Mouse (Mus musculus): ENCODE measurements around the gene Srl. TPM values are rescaled to one million over a fixed set of nuclear protein-coding genes. Genes with fewer than 3 reads are reported as not detected.
A peak's percentile ranks its signal among the peaks of the same experiment; 100 is the strongest.
"Not testable (repeated sequence)": the region's sequence is repeated elsewhere in the genome, so short reads cannot be mapped to it uniquely, and the experiment has no call there.

Gene Srl
- 8.7 and 8.8 TPM in 2 replicates for polyA plus RNA-seq (2014; fragmentation: Nextera tagmentation; extraction: Ambion mirVana)

- H3K27me3 ChIP-seq (replicated peaks; ENCODE audit: control insufficient read depth, insufficient read depth, low read length) = no peaks in the 10 kb centered on the region
- no peaks in the 10 kb centered on the region for H3K9me3 ChIP-seq (ENCODE audit: control insufficient read depth, low read length)
- 1% methylated on average over 43 of the region's 43 CpGs for WGBS
- H3K27ac ChIP-seq (ENCODE audit: low read depth, low read length) = peak within 1 kb of the TSS; percentile 34; the same call in 1 of the 2 replicates
- no peaks in the 10 kb centered on the region; the same call in 1 of the 2 replicates for H3K4me1 ChIP-seq (replicated peaks; ENCODE audit: control insufficient read depth, insufficient read depth, low read length)
- ATAC-seq (replicated peaks; ENCODE audit: low FRiP score) (peak; percentile 97), DNase-seq (ENCODE audit: low spot score) (peak; percentile 98)
- H3K9ac ChIP-seq (ENCODE audit: low read depth, low read length) = peak within 1 kb of the TSS; percentile 60
- H3K4me2 ChIP-seq = peak within 1 kb of the TSS; percentile 78
- H3K4me3 ChIP-seq (ENCODE audit: low read depth, low read length) = peak within 1 kb of the TSS; percentile 52
- H3K36me3 ChIP-seq (ENCODE audit: control insufficient read depth, insufficient read depth, low read length) = peaks cover 4% of the 10 kb centered on the region
These were observed at the start of gene Srl for GRCm38 (mm10) chr16:4541501-4542198. Gene Srl (minus strand): TSS chr16:4541816.

GRCm38 (mm10) chr16:4590236-4590635, 48.6 kb upstream of the Srl start:
- Histone ChIP-seq H3K9me3 (ENCODE audit: control insufficient read depth, low read length) (no peaks in the 10 kb centered on the region), H3K36me3 (ENCODE audit: control insufficient read depth, insufficient read depth, low read length) (peaks cover 6% of the 10 kb centered on the region; the same call in 1 of the 2 replicates), H3K4me2 (no peak overlapping the region), H3K27me3 (replicated peaks; ENCODE audit: control insufficient read depth, insufficient read depth, low read length) (peaks cover 24% of the 10 kb centered on the region), H3K9ac (ENCODE audit: low read depth, low read length) (no peak overlapping the region), H3K4me3 (ENCODE audit: low read depth, low read length) (no peak overlapping the region), H3K27ac (ENCODE audit: low read depth, low read length) (no peak overlapping the region), H3K4me1 (replicated peaks; ENCODE audit: control insufficient read depth, insufficient read depth, low read length) (peaks cover 31% of the 10 kb centered on the region)
- DNase-seq (ENCODE audit: low spot score) (no peak), ATAC-seq (replicated peaks; ENCODE audit: low FRiP score) (no peak)
- WGBS = 91% methylated on average over 9 of the region's 9 CpGs

GRCm38 (mm10) chr16:4587516-4588210, 46.0 kb upstream of the Srl start:
- DNase-seq (ENCODE audit: low spot score) (no peak), ATAC-seq (replicated peaks; ENCODE audit: low FRiP score) (no peak)
- H3K9me3 ChIP-seq (ENCODE audit: control insufficient read depth, low read length) = no peaks in the 10 kb centered on the region
- H3K36me3 ChIP-seq (ENCODE audit: control insufficient read depth, insufficient read depth, low read length) = peaks cover 6% of the 10 kb centered on the region; the same call in 1 of the 2 replicates
- peaks cover 30% of the 10 kb centered on the region for H3K4me1 ChIP-seq (replicated peaks; ENCODE audit: control insufficient read depth, insufficient read depth, low read length)
- peak overlapping the region; percentile 81; the same call in 1 of the 2 replicates for H3K27ac ChIP-seq (ENCODE audit: low read depth, low read length)
- no peak overlapping the region for H3K4me3 ChIP-seq (ENCODE audit: low read depth, low read length)
- 74% methylated on average over 5 of the region's 5 CpGs for WGBS
- H3K27me3 ChIP-seq (replicated peaks; ENCODE audit: control insufficient read depth, insufficient read depth, low read length) = no peaks in the 10 kb centered on the region
- H3K9ac ChIP-seq (ENCODE audit: low read depth, low read length) = peak overlapping the region; percentile 75
- H3K4me2 ChIP-seq = peak overlapping the region; percentile 68; the same call in 1 of the 2 replicates

- peak overlapping the region; percentile 39 for H3K4me3 ChIP-seq (ENCODE audit: low read depth, low read length)
- WGBS = under 1% methylated on average over 42 of the region's 43 CpGs
- H3K4me1 ChIP-seq (replicated peaks; ENCODE audit: control insufficient read depth, insufficient read depth, low read length) = peaks cover 30% of the 10 kb centered on the region
- H3K27ac ChIP-seq (ENCODE audit: low read depth, low read length) = peak overlapping the region; percentile 81
- H3K9ac ChIP-seq (ENCODE audit: low read depth, low read length) = peak overlapping the region; percentile 75
- peak; percentile 92 for DNase-seq (ENCODE audit: low spot score)
- H3K9me3 ChIP-seq (ENCODE audit: control insufficient read depth, low read length) = no peaks in the 10 kb centered on the region
- H3K27me3 ChIP-seq (replicated peaks; ENCODE audit: control insufficient read depth, insufficient read depth, low read length) = no peaks in the 10 kb centered on the region
- peaks cover 6% of the 10 kb centered on the region; the same call in 1 of the 2 replicates for H3K36me3 ChIP-seq (ENCODE audit: control insufficient read depth, insufficient read depth, low read length)
- peak overlapping the region; percentile 68 for H3K4me2 ChIP-seq
- peak; percentile 99 for ATAC-seq (replicated peaks; ENCODE audit: low FRiP score)
These were observed 45.0 kb upstream of the Srl start for GRCm38 (mm10) chr16:4586531-4587123.

- 6% methylated on average over 14 of the region's 14 CpGs for WGBS
These were observed 44.3 kb upstream of the Srl start for GRCm38 (mm10) chr16:4585642-4586530.

GRCm38 (mm10) chr16:4584438-4584837, 42.8 kb upstream of the Srl start:
- DNase-seq (ENCODE audit: low spot score) = no peak
- no peaks in the 10 kb centered on the region for H3K36me3 ChIP-seq (ENCODE audit: control insufficient read depth, insufficient read depth, low read length)
- no peak for ATAC-seq (replicated peaks; ENCODE audit: low FRiP score)
- peaks cover 30% of the 10 kb centered on the region for H3K4me1 ChIP-seq (replicated peaks; ENCODE audit: control insufficient read depth, insufficient read depth, low read length)
- H3K27ac ChIP-seq (ENCODE audit: low read depth, low read length) = no peak overlapping the region
- no peak overlapping the region for H3K9ac ChIP-seq (ENCODE audit: low read depth, low read length)
- H3K9me3 ChIP-seq (ENCODE audit: control insufficient read depth, low read length) = no peaks in the 10 kb centered on the region
- H3K27me3 ChIP-seq (replicated peaks; ENCODE audit: control insufficient read depth, insufficient read depth, low read length) = no peaks in the 10 kb centered on the region
- H3K4me2 ChIP-seq = no peak overlapping the region
- 68% methylated on average over 5 of the region's 5 CpGs for WGBS
- no peak overlapping the region for H3K4me3 ChIP-seq (ENCODE audit: low read depth, low read length)

More at GRCm38 (mm10) chr16:4585642-4586530, 44.3 kb upstream of the Srl start:
- Histone ChIP-seq H3K27me3 (replicated peaks; ENCODE audit: control insufficient read depth, insufficient read depth, low read length) (no peaks in the 10 kb centered on the region), H3K9ac (ENCODE audit: low read depth, low read length) (peak overlapping the region; percentile 36; the same call in 1 of the 2 replicates), H3K4me2 (peak overlapping the region; percentile 68), H3K9me3 (ENCODE audit: control insufficient read depth, low read length) (no peaks in the 10 kb centered on the region), H3K4me1 (replicated peaks; ENCODE audit: control insufficient read depth, insufficient read depth, low read length) (peaks cover 30% of the 10 kb centered on the region), H3K4me3 (ENCODE audit: low read depth, low read length) (peak overlapping the region; percentile 39), H3K27ac (ENCODE audit: low read depth, low read length) (peak overlapping the region; percentile 81), H3K36me3 (ENCODE audit: control insufficient read depth, insufficient read depth, low read length) (peaks cover 5% of the 10 kb centered on the region; the same call in 1 of the 2 replicates)
- DNase-seq (ENCODE audit: low spot score) (no peak), ATAC-seq (replicated peaks; ENCODE audit: low FRiP score) (peak; percentile 23)

- Histone ChIP-seq H3K9me3 (ENCODE audit: control insufficient read depth, low read length) (no peaks in the 10 kb centered on the region), H3K9ac (ENCODE audit: low read depth, low read length) (no peak overlapping the region), H3K27ac (ENCODE audit: low read depth, low read length) (no peak overlapping the region), H3K4me3 (ENCODE audit: low read depth, low read length) (no peak overlapping the region), H3K27me3 (replicated peaks; ENCODE audit: control insufficient read depth, insufficient read depth, low read length) (no peaks in the 10 kb centered on the region), H3K36me3 (ENCODE audit: control insufficient read depth, insufficient read depth, low read length) (no peaks in the 10 kb centered on the region), H3K4me1 (replicated peaks; ENCODE audit: control insufficient read depth, insufficient read depth, low read length) (peaks cover 30% of the 10 kb centered on the region), H3K4me2 (no peak overlapping the region)
- DNase-seq (ENCODE audit: low spot score) (no peak), ATAC-seq (replicated peaks; ENCODE audit: low FRiP score) (no peak)
- 29% methylated on average over 3 of the region's 3 CpGs for WGBS
These were observed 42.2 kb upstream of the Srl start for GRCm38 (mm10) chr16:4583807-4584206.

GRCm38 (mm10) chr16:4581179-4581578, 39.6 kb upstream of the Srl start:
- H3K27me3 ChIP-seq (replicated peaks; ENCODE audit: control insufficient read depth, insufficient read depth, low read length); H3K9me3 ChIP-seq (ENCODE audit: control insufficient read depth, low read length); H3K9ac ChIP-seq (ENCODE audit: low read depth, low read length); DNase-seq (ENCODE audit: low spot score); H3K4me2 ChIP-seq; H3K4me3 ChIP-seq (ENCODE audit: low read depth, low read length); H3K36me3 ChIP-seq (ENCODE audit: control insufficient read depth, insufficient read depth, low read length); ATAC-seq (replicated peaks; ENCODE audit: low FRiP score); H3K27ac ChIP-seq (ENCODE audit: low read depth, low read length): not testable (repeated sequence)
- 82% methylated on average over 4 of the region's 4 CpGs for WGBS
- peaks cover 16% of the 10 kb centered on the region for H3K4me1 ChIP-seq (replicated peaks; ENCODE audit: control insufficient read depth, insufficient read depth, low read length)

Measured in liver, embryonic 11.5 days (tissue).